7 mouse cellular contexts compared by ENCODE assay signal in the genomic region with DNA sequence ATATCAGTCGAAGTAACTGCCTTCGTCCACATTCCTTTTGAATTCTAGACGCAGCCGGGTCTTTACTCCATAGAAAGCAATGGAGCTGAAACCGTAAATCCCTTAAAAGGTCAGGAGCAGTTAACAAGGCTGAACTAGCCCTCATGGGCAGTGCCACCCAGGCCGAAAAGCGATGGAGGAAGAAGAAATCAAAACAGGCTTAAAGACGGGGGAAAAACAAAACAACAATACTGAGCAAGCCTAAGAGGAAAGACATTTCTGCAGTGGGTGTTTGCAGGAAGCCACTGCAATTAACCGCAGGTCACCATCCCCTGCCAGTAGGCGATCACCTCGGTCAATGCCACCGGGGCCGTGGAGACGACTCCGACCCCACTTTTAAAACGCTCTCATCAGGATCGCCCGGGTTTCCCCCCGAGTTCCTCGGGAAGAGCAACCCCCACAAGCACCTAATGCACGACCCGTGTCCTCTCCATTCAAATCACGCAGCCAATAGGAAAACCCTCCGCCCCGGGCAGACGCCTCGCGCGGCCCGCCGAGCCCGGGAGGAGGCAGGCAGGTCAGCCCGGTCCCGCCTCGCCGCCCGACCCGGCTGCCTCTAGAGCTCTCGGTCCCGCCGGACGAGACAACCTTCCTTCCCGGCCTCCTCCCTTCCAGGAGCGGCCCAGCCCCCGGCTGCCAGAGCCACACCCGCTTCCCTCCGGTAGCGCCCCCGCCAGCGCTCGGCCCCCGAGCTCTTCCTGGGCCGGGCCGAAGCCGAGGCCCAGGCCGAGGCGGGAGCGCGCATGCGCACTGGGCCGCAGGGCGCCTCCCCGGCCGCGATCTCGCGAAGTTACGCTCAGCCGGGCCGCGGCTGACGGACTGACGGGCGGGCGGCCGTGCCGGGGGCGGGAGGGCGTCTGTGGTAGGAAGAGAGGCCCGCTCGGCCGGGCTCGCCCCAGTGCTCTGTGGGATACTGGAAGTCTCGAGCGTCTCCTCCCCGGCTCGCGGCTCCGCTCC. TPM values are rescaled to one million over a fixed set of nuclear protein-coding genes. Genes with fewer than 3 reads are reported as not detected.
DNase-seq lines count a peak whose midpoint lies in the region; ATAC-seq and TF ChIP-seq lines count a peak whose summit lies in the region.

A gene (plus strand): TSS at position 933 of the 996 bp plus-strand sequence.

- H3K9me3 ChIP-seq in embryonic facial prominence, embryonic 11.5 days (replicated peaks; ENCODE audit: control insufficient read depth, low read length): no peaks in the 10 kb centered on the region
- no peaks in the 10 kb centered on the region for H3K9me3 ChIP-seq in limb, embryonic 12.5 days
- no peaks in the 10 kb centered on the region for H3K9me3 ChIP-seq in midbrain, embryonic 15.5 days

- DNase-seq in adrenal gland, postnatal 14 days: peak; percentile 98
- peak; percentile 95 for DNase-seq in embryonic facial prominence, embryonic 11.5 days (ENCODE audit: low spot score)
- peak; percentile 100 for DNase-seq in heart, adult 11 months
- peak; percentile 97 for DNase-seq in kidney, adult 2 months
- DNase-seq in spleen, adult 2 months (ENCODE audit: low read depth in 1 of 2, low spot score in 2 of 2): peak; percentile 85 to 93

- H3K36me3 ChIP-seq in embryonic facial prominence, embryonic 11.5 days (replicated peaks; ENCODE audit: control insufficient read depth, insufficient read depth, low read depth, low read length): no peaks in the 10 kb centered on the region
- H3K36me3 ChIP-seq in kidney, adult 2 months (ENCODE audit: control insufficient read depth, insufficient read depth, low read length): no peaks in the 10 kb centered on the region
- no peaks in the 10 kb centered on the region for H3K36me3 ChIP-seq in limb, embryonic 12.5 days
- no peaks in the 10 kb centered on the region for H3K36me3 ChIP-seq in midbrain, embryonic 15.5 days (replicated peaks)
- H3K36me3 ChIP-seq in spleen, adult 2 months (ENCODE audit: control insufficient read depth, insufficient read depth, low read length): no peaks in the 10 kb centered on the region

- TF ChIP-seq POLR2A in kidney, adult 2 months (IDR thresholded peaks at IDR 0.05; ENCODE audit: low read depth, low read length): peak; percentile 6
- TF ChIP-seq POLR2A in spleen, adult 2 months (IDR thresholded peaks at IDR 0.05; ENCODE audit: low read depth, low read length): peak; percentile 77; the same call in 1 of the 2 replicates

- H3K9ac ChIP-seq in embryonic facial prominence, embryonic 11.5 days (replicated peaks; ENCODE audit: low read length): peak within 1 kb of the TSS; percentile 98
- H3K9ac ChIP-seq in limb, embryonic 12.5 days (replicated peaks): peak within 1 kb of the TSS; percentile 98
- peak within 1 kb of the TSS; percentile 97 for H3K9ac ChIP-seq in midbrain, embryonic 15.5 days

- H3K27ac ChIP-seq in embryonic facial prominence, embryonic 11.5 days (replicated peaks; ENCODE audit: low read depth, low read length): peak within 1 kb of the TSS; percentile 97
- H3K27ac ChIP-seq in kidney, adult 2 months (ENCODE audit: insufficient read depth, low read depth, low read length): peak within 1 kb of the TSS; percentile 99
- peak within 1 kb of the TSS; percentile 98 for H3K27ac ChIP-seq in limb, embryonic 12.5 days
- peak within 1 kb of the TSS; percentile 99 for H3K27ac ChIP-seq in midbrain, embryonic 15.5 days
- peak within 1 kb of the TSS; percentile 99 for H3K27ac ChIP-seq in spleen, adult 2 months (ENCODE audit: insufficient read depth, low read length)

- TF ChIP-seq CTCF in kidney, adult 2 months (conservative IDR thresholded peaks at IDR 0.05; ENCODE audit: insufficient read depth, insufficient read length, low read depth, low read length): no peak
- TF ChIP-seq CTCF in spleen, adult 2 months (IDR thresholded peaks at IDR 0.05; ENCODE audit: extremely low read depth, insufficient read depth, insufficient read length, insufficient replicate concordance): no peak

- H3K4me2 ChIP-seq in embryonic facial prominence, embryonic 11.5 days (ENCODE audit: low read depth, low read length): peak within 1 kb of the TSS; percentile 63
- H3K4me2 ChIP-seq in limb, embryonic 12.5 days: peak within 1 kb of the TSS; percentile 61
- peak within 1 kb of the TSS; percentile 66 for H3K4me2 ChIP-seq in midbrain, embryonic 15.5 days

- H3K4me3 ChIP-seq in embryonic facial prominence, embryonic 11.5 days (ENCODE audit: low read depth, low read length): peak within 1 kb of the TSS; percentile 89
- peak within 1 kb of the TSS; percentile 100 for H3K4me3 ChIP-seq in kidney, adult 2 months (ENCODE audit: insufficient read depth, low read depth, low read length)
- H3K4me3 ChIP-seq in limb, embryonic 12.5 days (replicated peaks): peak within 1 kb of the TSS; percentile 98
- H3K4me3 ChIP-seq in midbrain, embryonic 15.5 days: peak within 1 kb of the TSS; percentile 95
- H3K4me3 ChIP-seq in spleen, adult 2 months (ENCODE audit: extremely low read depth, insufficient read depth, insufficient read length): peak within 1 kb of the TSS; percentile 100

- no peaks in the 10 kb centered on the region for H3K27me3 ChIP-seq in embryonic facial prominence, embryonic 11.5 days (ENCODE audit: control insufficient read depth, insufficient read depth, low read length)
- H3K27me3 ChIP-seq in kidney, adult 2 months (replicated peaks; ENCODE audit: control insufficient read depth, insufficient read depth, low read length): no peaks in the 10 kb centered on the region
- no peaks in the 10 kb centered on the region for H3K27me3 ChIP-seq in limb, embryonic 12.5 days
- H3K27me3 ChIP-seq in midbrain, embryonic 15.5 days (replicated peaks): no peaks in the 10 kb centered on the region
- H3K27me3 ChIP-seq in spleen, adult 2 months (ENCODE audit: control insufficient read depth, insufficient read depth, low read length): no peaks in the 10 kb centered on the region

- WGBS in embryonic facial prominence, embryonic 11.5 days: under 1% methylated on average over 74 of the region's 89 CpGs
- WGBS in kidney, adult 2 months: under 1% methylated on average over 89 of the region's 89 CpGs
- WGBS in limb, embryonic 12.5 days: under 1% methylated on average over 78 of the region's 89 CpGs
- whole genome bisulfite sequencing in midbrain, embryonic 15.5 days: under 1% methylated on average over 89 of the region's 89 CpGs
- WGBS in spleen, adult 2 months: under 1% methylated on average over 83 of the region's 89 CpGs

- peak; percentile 97 for ATAC-seq in embryonic facial prominence, embryonic 11.5 days (replicated peaks; ENCODE audit: insufficient number of reproducible peaks, low FRiP score, low TSS enrichment, low read depth)
- peak; percentile 97 for ATAC-seq in limb, embryonic 12.5 days (ENCODE audit: insufficient number of reproducible peaks, insufficient read depth, low FRiP score, low TSS enrichment, low read depth)
- peak; percentile 98 for ATAC-seq in midbrain, embryonic 15.5 days (replicated peaks)

- H3K4me1 ChIP-seq in embryonic facial prominence, embryonic 11.5 days (ENCODE audit: control insufficient read depth, insufficient read depth, low read length): no peaks in the 10 kb centered on the region
- H3K4me1 ChIP-seq in kidney, adult 2 months (ENCODE audit: control insufficient read depth, insufficient read depth, low read length): peaks cover 9% of the 10 kb centered on the region; the same call in 1 of the 2 replicates
- peaks cover 14% of the 10 kb centered on the region for H3K4me1 ChIP-seq in limb, embryonic 12.5 days (replicated peaks)
- H3K4me1 ChIP-seq in midbrain, embryonic 15.5 days: peaks cover 29% of the 10 kb centered on the region
- peaks cover 7% of the 10 kb centered on the region; the same call in 1 of the 2 replicates for H3K4me1 ChIP-seq in spleen, adult 2 months (ENCODE audit: control insufficient read depth, insufficient read depth, insufficient read length)

RNA-seq across cellular contexts. Expression of the gene that starts here (rescaled TPM):
- total RNA-seq in adrenal gland, postnatal 14 days (2021): 99.2 and 105 TPM in 2 replicates
- polyA plus RNA-seq in embryonic facial prominence, embryonic 11.5 days (2014; fragmentation: Nextera tagmentation; extraction: Ambion mirVana): 74.5 and 79.5 TPM in 2 replicates
- 14.3 and 18.1 TPM in 2 replicates for polyA plus RNA-seq in kidney, adult 2 months (2012; rRNA removed)
- 77.8 and 82.4 TPM in 2 replicates for polyA plus RNA-seq in limb, embryonic 12.5 days (2016; fragmentation: Nextera tagmentation; extraction: Ambion mirVana)
- 76.0 and 78.5 TPM in 2 replicates for polyA plus RNA-seq in midbrain, embryonic 15.5 days (2015; fragmentation: Nextera tagmentation; extraction: Ambion mirVana)
- polyA plus RNA-seq in spleen, adult 2 months (2012; rRNA removed): 13.6 and 14.6 TPM in 2 replicates

Comparison
In these comparisons a context has a peak if more than half of its experiments do, and no peak if none do; other contexts are left out.
1. Peak in every context shown above with its lines: DNase-seq, ATAC-seq, H3K4me3 ChIP-seq and H3K27ac ChIP-seq.